Mouse (Mus musculus): Measurements from ENCODE around the gene Spon2. TPM values are rescaled to one million over a fixed set of nuclear protein-coding genes. Genes with fewer than 3 reads are reported as not detected.

Spon2 gene
- polyA plus RNA-seq, 1 experiment from 2014 or later, result 19.7 TPM

DNA sequence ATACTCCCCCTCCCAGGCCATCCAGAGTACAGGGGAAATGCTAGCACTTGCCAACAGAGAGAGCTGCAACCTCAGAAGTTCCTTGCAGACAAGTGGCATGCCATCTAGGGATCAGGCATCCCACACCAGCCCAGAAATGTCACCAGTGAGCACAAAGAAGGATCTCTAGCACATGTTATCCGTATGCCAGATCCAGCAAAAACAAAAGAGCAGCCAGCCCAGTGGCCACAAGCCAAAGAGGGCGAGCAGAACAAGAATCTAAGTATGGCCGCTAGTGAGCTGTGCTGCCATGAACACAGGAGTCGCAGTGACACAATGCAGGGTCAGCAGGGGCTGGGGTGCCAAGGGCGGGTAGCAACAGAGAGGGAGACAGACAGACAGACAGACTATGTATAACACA is 12.0 kb upstream of the Spon2 start:
- no peak overlapping the region for H3K4me3 ChIP-seq (ENCODE audit: low read depth, low read length)
- no peaks in the 10 kb centered on the region for H3K36me3 ChIP-seq (replicated peaks; ENCODE audit: insufficient read depth, low read length)
- DNase-seq (no peak), ATAC-seq (no peak)
- H3K9me3 ChIP-seq (ENCODE audit: low read length), result no peaks in the 10 kb centered on the region
- H3K27me3 ChIP-seq (ENCODE audit: insufficient read depth, low read length), result no peaks in the 10 kb centered on the region
- peaks cover 5% of the 10 kb centered on the region for H3K4me1 ChIP-seq (ENCODE audit: insufficient read depth)
- 63% methylated on average over 5 of the region's 5 CpGs for WGBS (ENCODE audit: insufficient replicate concordance)
- no peak overlapping the region for H3K27ac ChIP-seq (ENCODE audit: low read depth)
- no peak overlapping the region for H3K9ac ChIP-seq (replicated peaks)
- no peak for TF ChIP-seq CTCF (IDR thresholded peaks at IDR 0.05; ENCODE audit: low read depth)
- no peak for TF ChIP-seq EP300 (IDR thresholded peaks at IDR 0.05; ENCODE audit: low read depth)
- H3K4me2 ChIP-seq (ENCODE audit: low read depth, low read length), result no peak overlapping the region

- H3K4me1 ChIP-seq (ENCODE audit: insufficient read depth), result peaks cover 7% of the 10 kb centered on the region
- DNase-seq (no peak), ATAC-seq (no peak)
- WGBS (ENCODE audit: insufficient replicate concordance), result 56% methylated on average over 5 of the region's 5 CpGs
- H3K27ac ChIP-seq (ENCODE audit: low read depth), result no peak overlapping the region
- no peaks in the 10 kb centered on the region for H3K9me3 ChIP-seq (ENCODE audit: low read length)
- H3K4me2 ChIP-seq (ENCODE audit: low read depth, low read length), result no peak overlapping the region
- H3K36me3 ChIP-seq (replicated peaks; ENCODE audit: insufficient read depth, low read length), result no peaks in the 10 kb centered on the region
- TF ChIP-seq CTCF (IDR thresholded peaks at IDR 0.05; ENCODE audit: low read depth) (no peak), EP300 (IDR thresholded peaks at IDR 0.05; ENCODE audit: low read depth) (no peak)
- H3K27me3 ChIP-seq (ENCODE audit: insufficient read depth, low read length), result no peaks in the 10 kb centered on the region
- no peak overlapping the region for H3K9ac ChIP-seq (replicated peaks)
- H3K4me3 ChIP-seq (ENCODE audit: low read depth, low read length), result no peak overlapping the region
Measured at GRCm38 (mm10) chr5:33228428-33228827, 10.2 kb upstream of the Spon2 start.

DNA sequence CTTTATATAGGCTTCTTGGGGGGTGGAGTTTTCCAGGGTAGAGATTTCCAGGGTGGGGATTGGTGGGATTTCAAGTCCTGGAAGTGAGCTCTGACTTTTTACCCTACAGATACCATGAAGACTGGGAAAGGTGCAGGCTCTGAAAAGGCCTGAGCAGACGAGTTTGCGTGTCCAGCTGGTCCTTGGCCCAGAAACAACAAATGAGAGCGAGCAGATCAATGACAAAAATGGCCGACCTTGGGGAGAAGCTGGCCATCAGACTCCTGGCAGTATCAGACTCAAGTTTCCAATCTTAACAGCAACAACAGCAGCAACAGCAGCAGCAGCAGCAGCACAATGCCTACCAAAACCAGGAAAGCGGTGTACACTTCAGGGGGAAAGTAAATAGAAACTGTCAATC is 7.4 kb upstream of the Spon2 start:
- Histone ChIP-seq H3K27ac (ENCODE audit: low read depth) (no peak overlapping the region), H3K27me3 (ENCODE audit: insufficient read depth, low read length) (no peaks in the 10 kb centered on the region), H3K36me3 (replicated peaks; ENCODE audit: insufficient read depth, low read length) (no peaks in the 10 kb centered on the region), H3K9me3 (ENCODE audit: low read length) (no peaks in the 10 kb centered on the region), H3K4me3 (ENCODE audit: low read depth, low read length) (no peak overlapping the region), H3K9ac (replicated peaks) (no peak overlapping the region), H3K4me2 (ENCODE audit: low read depth, low read length) (no peak overlapping the region), H3K4me1 (ENCODE audit: insufficient read depth) (peaks cover 15% of the 10 kb centered on the region)
- WGBS (ENCODE audit: insufficient replicate concordance), result 73% methylated on average over 5 of the region's 5 CpGs
- no peak for ATAC-seq
- no peak for DNase-seq
- TF ChIP-seq EP300 (IDR thresholded peaks at IDR 0.05; ENCODE audit: low read depth), result no peak
- TF ChIP-seq CTCF (IDR thresholded peaks at IDR 0.05; ENCODE audit: low read depth), result no peak

GRCm38 (mm10) chr5:33224491-33224890 is 6.2 kb upstream of the Spon2 start:
- no peaks in the 10 kb centered on the region for H3K9me3 ChIP-seq (ENCODE audit: low read length)
- no peak for TF ChIP-seq CTCF (IDR thresholded peaks at IDR 0.05; ENCODE audit: low read depth)
- no peak for TF ChIP-seq EP300 (IDR thresholded peaks at IDR 0.05; ENCODE audit: low read depth)
- DNase-seq (no peak), ATAC-seq (no peak)
- H3K4me2 ChIP-seq (ENCODE audit: low read depth, low read length), result no peak overlapping the region
- 80% methylated on average over 7 of the region's 7 CpGs for WGBS (ENCODE audit: insufficient replicate concordance)
- no peak overlapping the region for H3K9ac ChIP-seq (replicated peaks)
- no peaks in the 10 kb centered on the region for H3K27me3 ChIP-seq (ENCODE audit: insufficient read depth, low read length)
- no peak overlapping the region for H3K4me3 ChIP-seq (ENCODE audit: low read depth, low read length)
- peaks cover 18% of the 10 kb centered on the region for H3K4me1 ChIP-seq (ENCODE audit: insufficient read depth)
- no peak overlapping the region for H3K27ac ChIP-seq (ENCODE audit: low read depth)
- no peaks in the 10 kb centered on the region for H3K36me3 ChIP-seq (replicated peaks; ENCODE audit: insufficient read depth, low read length)

DNA sequence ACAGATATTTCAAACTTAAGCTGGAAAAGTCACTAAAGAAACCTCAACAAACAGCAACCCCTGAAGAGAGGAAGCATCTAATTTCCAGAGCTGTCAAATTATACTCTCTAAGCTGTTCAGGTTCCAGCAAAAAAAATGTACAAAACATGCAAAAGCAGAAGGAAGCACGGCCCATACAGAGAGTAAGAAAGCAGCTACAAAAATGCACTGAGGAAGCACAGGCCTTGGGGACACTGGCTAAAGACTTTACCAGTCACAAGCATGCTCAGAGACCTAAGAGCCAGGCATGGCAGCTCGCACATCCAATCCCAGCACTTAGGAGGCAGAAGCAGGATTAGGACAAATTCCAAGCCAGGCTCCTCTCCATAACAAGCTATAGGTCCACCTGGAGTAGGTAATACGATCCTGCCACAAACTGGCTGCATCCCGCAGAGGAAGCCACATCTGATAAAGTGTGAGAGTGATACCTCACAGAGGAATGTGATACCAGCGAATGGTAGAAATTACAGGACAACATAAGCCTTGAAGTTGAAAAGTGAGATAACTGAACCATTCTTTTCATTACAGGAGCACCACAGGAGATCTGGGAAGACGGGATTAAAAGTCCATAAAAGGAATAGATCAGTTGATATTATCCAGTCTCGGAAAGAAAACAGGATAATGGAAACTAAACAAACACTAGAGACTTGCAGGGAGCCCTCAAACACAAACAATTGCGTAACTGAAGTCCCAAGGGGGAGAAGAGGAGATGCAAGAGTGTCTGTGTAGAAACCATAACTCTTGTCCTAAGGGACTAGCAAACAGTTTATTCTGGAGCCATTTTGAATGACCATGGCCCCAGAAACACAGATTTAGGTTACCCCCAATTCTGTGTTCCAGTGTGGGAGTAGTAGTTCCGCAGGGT is 4.8 kb upstream of the Spon2 start:
- H3K36me3 ChIP-seq (replicated peaks; ENCODE audit: insufficient read depth, low read length), result no peaks in the 10 kb centered on the region
- no peak overlapping the region for H3K4me2 ChIP-seq (ENCODE audit: low read depth, low read length)
- ATAC-seq (no peak), DNase-seq (no peak)
- H3K27ac ChIP-seq (ENCODE audit: low read depth), result no peak overlapping the region
- no peaks in the 10 kb centered on the region for H3K9me3 ChIP-seq (ENCODE audit: low read length)
- H3K4me1 ChIP-seq (ENCODE audit: insufficient read depth), result peaks cover 28% of the 10 kb centered on the region
- TF ChIP-seq EP300 (IDR thresholded peaks at IDR 0.05; ENCODE audit: low read depth) (no peak), CTCF (IDR thresholded peaks at IDR 0.05; ENCODE audit: low read depth) (no peak)
- no peaks in the 10 kb centered on the region for H3K27me3 ChIP-seq (ENCODE audit: insufficient read depth, low read length)
- no peak overlapping the region for H3K9ac ChIP-seq (replicated peaks)
- no peak overlapping the region for H3K4me3 ChIP-seq (ENCODE audit: low read depth, low read length)
- 49% methylated on average over 9 of the region's 9 CpGs for WGBS (ENCODE audit: insufficient replicate concordance)

DNA sequence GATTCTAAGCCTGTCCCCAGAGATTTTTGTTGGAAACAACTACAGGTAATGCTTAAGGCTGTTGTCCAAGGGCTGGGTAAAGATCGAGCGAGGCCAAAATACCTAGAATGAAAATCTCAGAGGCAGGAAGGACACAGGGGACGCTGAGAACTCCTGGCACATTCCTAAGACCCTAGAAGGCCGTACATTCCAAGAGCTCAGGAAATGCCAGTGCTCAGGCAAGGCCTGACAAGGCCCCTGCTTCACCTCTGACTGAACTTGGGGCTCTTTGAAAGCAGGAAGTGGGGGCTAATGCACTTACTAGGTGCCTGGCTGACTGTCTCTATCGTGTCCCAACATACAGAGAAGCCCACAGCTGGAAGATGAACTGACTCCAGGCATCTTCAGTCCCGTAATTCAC is 4.1 kb upstream of the Spon2 start:
- DNase-seq (no peak), ATAC-seq (no peak)
- TF ChIP-seq CTCF (IDR thresholded peaks at IDR 0.05; ENCODE audit: low read depth) (no peak), EP300 (IDR thresholded peaks at IDR 0.05; ENCODE audit: low read depth) (no peak)
- H3K4me1 ChIP-seq (ENCODE audit: insufficient read depth), result peaks cover 33% of the 10 kb centered on the region
- no peaks in the 10 kb centered on the region for H3K27me3 ChIP-seq (ENCODE audit: insufficient read depth, low read length)
- H3K9ac ChIP-seq (replicated peaks), result no peak overlapping the region
- H3K36me3 ChIP-seq (replicated peaks; ENCODE audit: insufficient read depth, low read length), result no peaks in the 10 kb centered on the region
- no peak overlapping the region for H3K4me2 ChIP-seq (ENCODE audit: low read depth, low read length)
- no peak overlapping the region for H3K27ac ChIP-seq (ENCODE audit: low read depth)
- WGBS (ENCODE audit: insufficient replicate concordance), result 49% methylated on average over 6 of the region's 6 CpGs
- no peak overlapping the region for H3K4me3 ChIP-seq (ENCODE audit: low read depth, low read length)
- no peaks in the 10 kb centered on the region for H3K9me3 ChIP-seq (ENCODE audit: low read length)
